Mouse (Mus musculus) stomach, embryonic 15.5 days (tissue): Measurements from ENCODE around the gene Chd5. TPM values are rescaled to one million over a fixed set of nuclear protein-coding genes. Genes with fewer than 3 reads are reported as not detected.

ENCODE experiments used
- ATAC-seq: fragments of 200-750 bp; cut with Nextera tagmentation; 2 replicates; pipeline ENCODE4 v1.8.0; 2017; ENCODE audit warnings: low read depth, moderate number of reproducible peaks, moderate TSS enrichment; ENCODE audit not compliant: insufficient read depth, low FRiP score
- H3K27ac ChIP-seq: fragments of 300-500 bp; sonication (generic); 2 replicates; pipeline ENCODE4 v1.5.1; 2015; ENCODE audit warnings: mild to moderate bottlenecking, inconsistent platforms
- H3K27me3 ChIP-seq: fragments of 300-500 bp; sonication (generic); replicated peaks from 2 replicates; pipeline ENCODE4 v1.6.1; 2015; ENCODE audit warnings: inconsistent platforms
- H3K36me3 ChIP-seq: fragments of 300-500 bp; sonication (generic); 2 replicates; pipeline ENCODE4 v1.6.1; 2015; ENCODE audit warnings: inconsistent platforms
- H3K4me1 ChIP-seq: fragments of 300-500 bp; sonication (generic); 2 replicates; pipeline ENCODE4 v1.6.1; 2015; ENCODE audit warnings: inconsistent platforms
- H3K4me2 ChIP-seq: fragments of 300-500 bp; sonication (generic); 2 replicates; pipeline ENCODE4 v1.6.1; 2015; ENCODE audit warnings: mild to moderate bottlenecking, inconsistent platforms
- H3K4me3 ChIP-seq: fragments of 300-500 bp; sonication (generic); replicated peaks from 2 replicates; pipeline ENCODE4 v1.5.1; 2015; ENCODE audit warnings: inconsistent platforms
- H3K9ac ChIP-seq: fragments of 300-500 bp; sonication (generic); 2 replicates; pipeline ENCODE4 v1.6.1; 2015; ENCODE audit warnings: inconsistent platforms
- H3K9me3 ChIP-seq: fragments of 300-500 bp; sonication (generic); 2 replicates; pipeline ENCODE4 v1.6.1; 2016; ENCODE audit warnings: inconsistent platforms
- WGBS: fragments of 180-500 bp; shearing (Covaris S2); methylation state at CpG from one replicate; pipeline ENCODE4 v1.1.7; 2015; 5-methylcytosine and 5-hydroxymethylcytosine counted together
- polyA plus RNA-seq: library from polyadenylated mRNA; unstranded; fragments of >200 nt; fragmentation: Nextera tagmentation; extraction: Ambion mirVana; gene quantifications from 2 replicates; pipeline ENCODE4 v1.2.1, GENCODE M21; 2015

The Chd5 gene
- polyA plus RNA-seq, 1 experiment from 2014 or later: 1.5 TPM

GRCm38 (mm10) chr4:152382528-152383252 lies 44.2 kb downstream of the Chd5 start:
- 81% methylated on average over 17 of the region's 17 CpGs for WGBS
- Histone ChIP-seq H3K4me2 (no peak overlapping the region), H3K4me3 (no peak overlapping the region), H3K4me1 (no peaks in the 10 kb centered on the region), H3K27ac (no peak overlapping the region), H3K27me3 (0 out of 2 replicates have a peak, but pooled peaks cover 3% of the 10 kb centered on the region), H3K9ac (no peak overlapping the region), H3K9me3 (no peaks in the 10 kb centered on the region), H3K36me3 (no peaks in the 10 kb centered on the region)
- no peak for ATAC-seq

- H3K4me1 ChIP-seq: no peaks in the 10 kb centered on the region
- H3K4me3 ChIP-seq: no peak overlapping the region
- no peaks in the 10 kb centered on the region for H3K9me3 ChIP-seq
- no peak overlapping the region for H3K9ac ChIP-seq
- no peak overlapping the region for H3K27ac ChIP-seq
- no peaks in the 10 kb centered on the region for H3K27me3 ChIP-seq
- H3K36me3 ChIP-seq: no peaks in the 10 kb centered on the region
- ATAC-seq: no peak
- WGBS: 59% methylated on average over 16 of the region's 16 CpGs
- H3K4me2 ChIP-seq: no peak overlapping the region
These were observed 47.2 kb downstream of the Chd5 start for GRCm38 (mm10) chr4:152385644-152386043.

GRCm38 (mm10) chr4:152392192-152392591 lies 53.7 kb downstream of the Chd5 start:
- no peak overlapping the region for H3K9ac ChIP-seq
- no peaks in the 10 kb centered on the region for H3K9me3 ChIP-seq
- H3K36me3 ChIP-seq: no peaks in the 10 kb centered on the region
- no peak for ATAC-seq
- H3K27me3 ChIP-seq: no peaks in the 10 kb centered on the region
- no peaks in the 10 kb centered on the region for H3K4me1 ChIP-seq
- no peak overlapping the region for H3K4me3 ChIP-seq
- H3K27ac ChIP-seq: no peak overlapping the region
- no peak overlapping the region for H3K4me2 ChIP-seq
- WGBS: 81% methylated on average over 5 of the region's 5 CpGs

GRCm38 (mm10) chr4:152392627-152393026 lies 54.2 kb downstream of the Chd5 start:
- ATAC-seq: no peak
- Histone ChIP-seq H3K9me3 (no peaks in the 10 kb centered on the region), H3K36me3 (no peaks in the 10 kb centered on the region), H3K27ac (no peak overlapping the region), H3K4me3 (no peak overlapping the region), H3K4me2 (no peak overlapping the region), H3K9ac (no peak overlapping the region), H3K4me1 (no peaks in the 10 kb centered on the region), H3K27me3 (no peaks in the 10 kb centered on the region)
- 84% methylated on average over 17 of the region's 17 CpGs for WGBS

- WGBS: 75% methylated on average over 3 of the region's 3 CpGs
- Histone ChIP-seq H3K4me3 (no peak overlapping the region), H3K27ac (no peak overlapping the region), H3K27me3 (no peaks in the 10 kb centered on the region), H3K9me3 (no peaks in the 10 kb centered on the region), H3K4me1 (no peaks in the 10 kb centered on the region), H3K36me3 (no peaks in the 10 kb centered on the region), H3K9ac (no peak overlapping the region), H3K4me2 (no peak overlapping the region)
- ATAC-seq: no peak
These were observed 60.5 kb downstream of the Chd5 start for GRCm38 (mm10) chr4:152398926-152399325.

- no peak overlapping the region for H3K4me2 ChIP-seq
- no peaks in the 10 kb centered on the region for H3K36me3 ChIP-seq
- no peaks in the 10 kb centered on the region for H3K27me3 ChIP-seq
- H3K27ac ChIP-seq: no peak overlapping the region
- no peak overlapping the region for H3K4me3 ChIP-seq
- ATAC-seq: no peak
- 66% methylated on average over 6 of the region's 6 CpGs for WGBS
- H3K4me1 ChIP-seq: no peaks in the 10 kb centered on the region
- H3K9ac ChIP-seq: no peak overlapping the region
- H3K9me3 ChIP-seq: no peaks in the 10 kb centered on the region
These were observed 66.7 kb downstream of the Chd5 start for GRCm38 (mm10) chr4:152405143-152405542.

- H3K27ac ChIP-seq: no peak overlapping the region
- no peak overlapping the region for H3K9ac ChIP-seq
- no peaks in the 10 kb centered on the region for H3K27me3 ChIP-seq
- H3K4me3 ChIP-seq: no peak overlapping the region
- ATAC-seq: no peak
- H3K4me1 ChIP-seq: no peaks in the 10 kb centered on the region
- 71% methylated on average over 7 of the region's 7 CpGs for WGBS
- H3K36me3 ChIP-seq: no peaks in the 10 kb centered on the region
- H3K4me2 ChIP-seq: no peak overlapping the region
- no peaks in the 10 kb centered on the region for H3K9me3 ChIP-seq
These were observed 67.3 kb downstream of the Chd5 start for GRCm38 (mm10) chr4:152405671-152406201.

GRCm38 (mm10) chr4:152406531-152406930 lies 68.1 kb downstream of the Chd5 start:
- Histone ChIP-seq H3K36me3 (no peaks in the 10 kb centered on the region), H3K4me2 (no peak overlapping the region), H3K9ac (no peak overlapping the region), H3K4me1 (no peaks in the 10 kb centered on the region), H3K9me3 (no peaks in the 10 kb centered on the region), H3K4me3 (no peak overlapping the region), H3K27me3 (no peaks in the 10 kb centered on the region), H3K27ac (no peak overlapping the region)
- ATAC-seq: no peak
- WGBS: 78% methylated on average over 8 of the region's 8 CpGs

GRCm38 (mm10) chr4:152410961-152411360 lies 72.5 kb downstream of the Chd5 start:
- no peak for ATAC-seq
- no peak overlapping the region for H3K4me2 ChIP-seq

GRCm38 (mm10) chr4:152412524-152413080 lies 74.2 kb downstream of the Chd5 start:
- H3K9ac ChIP-seq: no peak overlapping the region
- H3K27ac ChIP-seq: no peak overlapping the region
- no peak for ATAC-seq
- 72% methylated on average over 3 of the region's 3 CpGs for WGBS
- H3K9me3 ChIP-seq: no peaks in the 10 kb centered on the region
- H3K36me3 ChIP-seq: no peaks in the 10 kb centered on the region
- H3K4me2 ChIP-seq: no peak overlapping the region
- no peak overlapping the region for H3K4me3 ChIP-seq
- H3K27me3 ChIP-seq: no peaks in the 10 kb centered on the region
- no peaks in the 10 kb centered on the region for H3K4me1 ChIP-seq

More at GRCm38 (mm10) chr4:152410961-152411360, 72.5 kb downstream of the Chd5 start:
- Histone ChIP-seq H3K9ac (no peak overlapping the region), H3K27ac (no peak overlapping the region), H3K9me3 (no peaks in the 10 kb centered on the region), H3K36me3 (no peaks in the 10 kb centered on the region), H3K4me3 (no peak overlapping the region), H3K27me3 (no peaks in the 10 kb centered on the region), H3K4me1 (no peaks in the 10 kb centered on the region)
- 77% methylated on average over 13 of the region's 13 CpGs for WGBS

- H3K27ac ChIP-seq: no peak overlapping the region
- 42% methylated on average over 28 of the region's 28 CpGs for WGBS
- H3K4me1 ChIP-seq: no peaks in the 10 kb centered on the region
- no peak overlapping the region for H3K9ac ChIP-seq
- H3K36me3 ChIP-seq: no peaks in the 10 kb centered on the region
- H3K4me3 ChIP-seq: no peak overlapping the region
- ATAC-seq: no peak
- no peaks in the 10 kb centered on the region for H3K9me3 ChIP-seq
- no peaks in the 10 kb centered on the region for H3K27me3 ChIP-seq
- no peak overlapping the region for H3K4me2 ChIP-seq
These were observed 80.0 kb downstream of the Chd5 start for GRCm38 (mm10) chr4:152418229-152419060.

- Histone ChIP-seq H3K4me1 (no peaks in the 10 kb centered on the region), H3K4me2 (no peak overlapping the region), H3K9ac (no peak overlapping the region), H3K27ac (no peak overlapping the region), H3K36me3 (no peaks in the 10 kb centered on the region), H3K4me3 (no peak overlapping the region), H3K9me3 (no peaks in the 10 kb centered on the region), H3K27me3 (no peaks in the 10 kb centered on the region)
- no peak for ATAC-seq
- 89% methylated on average over 6 of the region's 6 CpGs for WGBS
These were observed 85.1 kb downstream of the Chd5 start for GRCm38 (mm10) chr4:152423576-152423975.
